Mouse (Mus musculus): Measurements from ENCODE around the gene Pign. TPM values are rescaled to one million over a fixed set of nuclear protein-coding genes. Genes with fewer than 3 reads are reported as not detected.

The Pign gene
- polyA plus RNA-seq, 1 experiment, result 33.6 TPM

DNA sequence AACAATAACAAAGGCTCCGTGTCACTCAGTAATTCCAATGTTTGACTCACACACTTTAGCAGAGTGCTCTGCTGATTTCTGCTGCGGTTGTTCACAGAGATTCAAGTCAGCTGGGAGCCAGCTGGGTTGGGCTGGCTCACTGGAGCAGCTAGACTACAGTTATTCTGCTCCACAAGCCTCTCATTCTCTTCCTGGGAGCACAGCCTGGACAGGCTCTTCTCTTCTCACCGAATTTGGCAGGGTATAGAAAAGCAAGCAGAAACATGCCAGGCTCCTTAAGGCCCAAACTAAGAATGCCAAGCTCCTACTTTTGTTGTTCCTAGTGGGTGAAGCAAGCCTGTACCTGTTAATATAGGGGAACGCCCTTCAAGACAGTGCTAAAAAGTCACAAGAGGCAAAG is 176.4 kb downstream of the Pign start:
- Histone ChIP-seq H3K27ac (ENCODE audit: insufficient read depth, low read length) (no peak overlapping the region), H3K27me3 (ENCODE audit: control insufficient read depth, insufficient read depth, low read length, poor library complexity, severe bottlenecking) (no peaks in the 10 kb centered on the region), H3K4me1 (ENCODE audit: control insufficient read depth, insufficient read depth, low read length) (peaks cover 3% of the 10 kb centered on the region), H3K9ac (ENCODE audit: low read depth, poor library complexity, severe bottlenecking) (no peak overlapping the region), H3K9me3 (replicated peaks; ENCODE audit: control insufficient read depth, insufficient read depth, low read length, poor library complexity, severe bottlenecking) (no peaks in the 10 kb centered on the region), H3K4me3 (ENCODE audit: low read depth, low read length) (no peak overlapping the region), H3K36me3 (ENCODE audit: control insufficient read depth, insufficient read depth, low read length, poor library complexity, severe bottlenecking) (no peaks in the 10 kb centered on the region)
- TF ChIP-seq CTCF (IDR thresholded peaks at IDR 0.05; ENCODE audit: low read depth, low read length) (no peak), POLR2A (IDR thresholded peaks at IDR 0.05; ENCODE audit: insufficient read depth, low read length) (no peak), EP300 (IDR thresholded peaks at IDR 0.05; ENCODE audit: insufficient read depth, low read depth, low read length) (no peak)

Other genes starting within 250 kb of the Pign start
- 26.5 and 27.4 TPM in 2 replicates for gene Relch, start 184 bp upstream of the Pign start, polyA plus RNA-seq (2011; ENCODE audit: insufficient read depth, insufficient read length, low read depth, missing spikeins)
- gene Tnfrsf11a, start 117.0 kb upstream of the Pign start, polyA plus RNA-seq (2011; ENCODE audit: insufficient read depth, insufficient read length, low read depth, missing spikeins), result 1.1 and 2.1 TPM in 2 replicates